Mouse (Mus musculus): ENCODE data around the gene Gabrb2.

GRCm38 (mm10) chr11:42654189-42654588 is 234.6 kb downstream of the Gabrb2 start:
- TF ChIP-seq TAL1 (IDR thresholded peaks at IDR 0.05; ENCODE audit: low read length) (no peak), GATA1 (IDR thresholded peaks at IDR 0.05; ENCODE audit: low read length) (no peak)
